In genomic region chr2:118846246-118846645, GRCm38 (mm10) we compare ENCODE assay signal across 8 mouse cellular contexts. TPM values are rescaled to one million over a fixed set of nuclear protein-coding genes. Genes with fewer than 3 reads are reported as not detected.
A peak's percentile ranks its signal among the peaks of the same experiment; 100 is the strongest.
DNase-seq lines count a peak whose midpoint lies in the region; ATAC-seq and TF ChIP-seq lines count a peak whose summit lies in the region.
"Had no signal": no experiment of that assay in that cellular context is flagged by ENCODE, and none has a peak within 500 bp of the region (broad histone marks: within the 10 kb centered on the region; RNA-seq: fewer than 3 reads in every experiment).

No protein-coding gene starts in this region.

- H3K27me3 ChIP-seq in lung, embryonic 16.5 days (ENCODE audit: control insufficient read depth, insufficient read depth, low read depth, low read length), result no peaks in the 10 kb centered on the region
- no peaks in the 10 kb centered on the region for H3K27me3 ChIP-seq in thymus, adult 2 months (ENCODE audit: control insufficient read depth, insufficient read depth, low read length)
- H3K27me3 ChIP-seq in heart, adult 2 months (ENCODE audit: control insufficient read depth, insufficient read depth, low read length), result no peaks in the 10 kb centered on the region

- H3K27ac ChIP-seq in lung, embryonic 16.5 days (ENCODE audit: low read length), result no peak overlapping the region
- H3K27ac ChIP-seq in thymus, adult 2 months (ENCODE audit: control insufficient read depth, insufficient read depth, low read length), result no peak overlapping the region
- H3K27ac ChIP-seq in heart, adult 2 months, result no peak overlapping the region

- TF ChIP-seq CTCF in lung, adult 2 months (IDR thresholded peaks at IDR 0.05; ENCODE audit: insufficient read depth, low read length), result no peak
- TF ChIP-seq CTCF in thymus, adult 2 months (IDR thresholded peaks at IDR 0.05; ENCODE audit: borderline replicate concordance, control insufficient read depth, extremely low read depth, insufficient read depth, low read length, poor library complexity), result no peak
- TF ChIP-seq CTCF in heart, adult 2 months (IDR thresholded peaks at IDR 0.05), result no peak

- no peak overlapping the region for H3K4me3 ChIP-seq in lung, embryonic 16.5 days (ENCODE audit: low read length)
- H3K4me3 ChIP-seq in lung, adult 2 months (replicated peaks; ENCODE audit: extremely low read depth, low read depth, low read length), result no peak overlapping the region
- H3K4me3 ChIP-seq in thymus, adult 2 months (ENCODE audit: control insufficient read depth, insufficient read depth, low read length), result no peak overlapping the region
- no peak overlapping the region for H3K4me3 ChIP-seq in heart, adult 2 months

- DNase-seq in lung, adult 2 months, result no peak
- peak; percentile 35 for DNase-seq in kidney, postnatal 10 days
- peak; percentile 78 for DNase-seq in thymus, adult 2 months
- no peak for DNase-seq in left cerebral cortex, adult 11 months (ENCODE audit: low spot score)
- DNase-seq in heart, adult 2 months, result no peak
- DNase-seq: layer of hippocampus, postnatal 36 days had no signal

- no peaks in the 10 kb centered on the region for H3K36me3 ChIP-seq in lung, embryonic 16.5 days (ENCODE audit: control insufficient read depth, insufficient read depth, low read length)
- no peaks in the 10 kb centered on the region for H3K36me3 ChIP-seq in thymus, adult 2 months (ENCODE audit: control insufficient read depth, insufficient read depth, low read length)
- no peaks in the 10 kb centered on the region for H3K36me3 ChIP-seq in heart, adult 2 months (ENCODE audit: control insufficient read depth, insufficient read depth, low read length)

- TF ChIP-seq EP300 in heart, adult 2 months (IDR thresholded peaks at IDR 0.05; ENCODE audit: insufficient read depth, low read depth, low read length), result no peak

- no peaks in the 10 kb centered on the region for H3K79me2 ChIP-seq in heart, adult 2 months (replicated peaks; ENCODE audit: control insufficient read depth, insufficient read depth, low read length)

- ATAC-seq in lung, embryonic 16.5 days (ENCODE audit: low read depth), result peak; percentile 45; the same call in 1 of the 2 replicates
- peak; percentile 33; the same call in 1 of the 2 replicates for ATAC-seq in granulocyte monocyte progenitor cell, adult 5-6 weeks (replicated peaks; ENCODE audit: poor library complexity, severe bottlenecking)

- 35% methylated on average over 7 of the region's 7 CpGs for WGBS in lung, embryonic 16.5 days
- WGBS in lung, adult 2 months, result 45% methylated on average over 7 of the region's 7 CpGs
- 34% methylated on average over 7 of the region's 7 CpGs for WGBS in thymus, adult 2 months
- 48% methylated on average over 7 of the region's 7 CpGs for WGBS in heart, adult 2 months

- H3K4me1 ChIP-seq in lung, embryonic 16.5 days (replicated peaks; ENCODE audit: control insufficient read depth, insufficient read depth, low read length), result no peaks in the 10 kb centered on the region; the same call in 1 of the 2 replicates
- no peaks in the 10 kb centered on the region for H3K4me1 ChIP-seq in lung, adult 2 months (ENCODE audit: control insufficient read depth, insufficient read depth, low read length)
- H3K4me1 ChIP-seq in thymus, adult 2 months (replicated peaks; ENCODE audit: control insufficient read depth, insufficient read depth, low read length), result peaks cover 16% of the 10 kb centered on the region
- no peaks in the 10 kb centered on the region for H3K4me1 ChIP-seq in heart, adult 2 months (ENCODE audit: control insufficient read depth, insufficient read depth, low read length)

- no peak for TF ChIP-seq POLR2A in lung, adult 2 months (IDR thresholded peaks at IDR 0.05; ENCODE audit: borderline replicate concordance, extremely low read depth, low read depth, low read length)
- TF ChIP-seq POLR2A in thymus, adult 2 months (IDR thresholded peaks at IDR 0.05; ENCODE audit: control insufficient read depth, extremely low read depth, insufficient read depth, low read length, poor library complexity), result peak; percentile 29; the same call in 1 of the 2 replicates
- TF ChIP-seq POLR2A in heart, adult 2 months (IDR thresholded peaks at IDR 0.05; ENCODE audit: insufficient read depth, low read depth, low read length), result no peak

- H3K9me3 ChIP-seq in lung, embryonic 16.5 days (ENCODE audit: control insufficient read depth, low read length), result no peaks in the 10 kb centered on the region

- no peak overlapping the region for H3K4me2 ChIP-seq in lung, embryonic 16.5 days (ENCODE audit: low read depth, low read length)

- H3K9ac ChIP-seq in lung, embryonic 16.5 days (ENCODE audit: low read length), result no peak overlapping the region
- H3K9ac ChIP-seq in heart, adult 2 months (ENCODE audit: low read depth, low read length), result no peak overlapping the region

- intact Hi-C loops in heart, adult 2 months (cut with DNase I), result no loop called here

RNA-seq across cellular contexts. Expression of gene Ivd, which starts 15.5 kb away (rescaled TPM):
- 77.9 and 94.5 TPM in 2 replicates for polyA plus RNA-seq in lung, embryonic 16.5 days (2015; fragmentation: Nextera tagmentation; extraction: Ambion mirVana)
- polyA plus RNA-seq in lung, adult 2 months (2012; rRNA removed), result 56.4 and 77.5 TPM in 2 replicates
- total RNA-seq in granulocyte monocyte progenitor cell, adult 5-6 weeks (2014; fragmentation: Nextera tagmentation), result 59.9 and 60.9 TPM in 2 replicates
- total RNA-seq in granulocyte monocyte progenitor cell, adult 5-6 weeks (2017), result 34.6 and 45.3 TPM in 2 replicates
- 48.3 and 50.6 TPM in 2 replicates for polyA plus RNA-seq in thymus, adult 2 months (2012; rRNA removed)
- 100 to 1,000 TPM; 356 to 463 TPM for total RNA-seq in heart, adult 2 months (2021)
- polyA plus RNA-seq in heart, adult 2 months (2012; rRNA removed), result 215 and 327 TPM in 2 replicates

RNA-seq across cellular contexts. Expression of gene Knstrn, which starts 32.4 kb away (rescaled TPM):
- 126 and 137 TPM in 2 replicates for polyA plus RNA-seq in lung, embryonic 16.5 days (2015; fragmentation: Nextera tagmentation; extraction: Ambion mirVana)
- 0.70 and 1.0 TPM in 2 replicates for polyA plus RNA-seq in lung, adult 2 months (2012; rRNA removed)
- total RNA-seq in granulocyte monocyte progenitor cell, adult 5-6 weeks (2014; fragmentation: Nextera tagmentation), result 57.9 and 61.3 TPM in 2 replicates
- total RNA-seq in granulocyte monocyte progenitor cell, adult 5-6 weeks (2017), result 190 and 228 TPM in 2 replicates
- polyA plus RNA-seq in thymus, adult 2 months (2012; rRNA removed), result 19.4 and 22.8 TPM in 2 replicates
- under 1 TPM; 0.64 to 0.68 TPM for total RNA-seq in heart, adult 2 months (2021)
- 0.23 and 0.59 TPM in 2 replicates for polyA plus RNA-seq in heart, adult 2 months (2012; rRNA removed)

RNA-seq across cellular contexts. Expression of gene Bahd1, which starts 53.9 kb away (rescaled TPM):
- 2.8 and 3.3 TPM in 2 replicates for polyA plus RNA-seq in lung, embryonic 16.5 days (2015; fragmentation: Nextera tagmentation; extraction: Ambion mirVana)
- 18.7 and 21.0 TPM in 2 replicates for polyA plus RNA-seq in lung, adult 2 months (2012; rRNA removed)
- total RNA-seq in granulocyte monocyte progenitor cell, adult 5-6 weeks (2014; fragmentation: Nextera tagmentation), result 10.1 and 12.3 TPM in 2 replicates
- 4.6 and 4.8 TPM in 2 replicates for total RNA-seq in granulocyte monocyte progenitor cell, adult 5-6 weeks (2017)
- 38.7 and 40.0 TPM in 2 replicates for polyA plus RNA-seq in thymus, adult 2 months (2012; rRNA removed)
- 10 to 100 TPM; 14.8 to 20.1 TPM for total RNA-seq in heart, adult 2 months (2021)
- 9.5 and 9.9 TPM in 2 replicates for polyA plus RNA-seq in heart, adult 2 months (2012; rRNA removed)

Comparison
In these comparisons a context has a peak if more than half of its experiments do, and no peak if none do; other contexts are left out.
1. RNA of gene Knstrn, which starts 32.4 kb away (polyA plus RNA-seq): 126 to 137 TPM in lung, embryonic 16.5 days and 19.4 to 22.8 TPM in thymus, adult 2 months; 0.70 to 1.0 TPM in lung, adult 2 months and 0.23 to 0.59 TPM in heart, adult 2 months; every median in the first group is over 10 times any median in the second.
2. DNase-seq: peak in kidney, postnatal 10 days (single experiment) and thymus, adult 2 months (single experiment); none in lung, adult 2 months (single experiment), left cerebral cortex, adult 11 months (single experiment) and heart, adult 2 months (0 of 2).